Mouse (Mus musculus): Measurements from ENCODE around the gene Trpc4ap.

DNA sequence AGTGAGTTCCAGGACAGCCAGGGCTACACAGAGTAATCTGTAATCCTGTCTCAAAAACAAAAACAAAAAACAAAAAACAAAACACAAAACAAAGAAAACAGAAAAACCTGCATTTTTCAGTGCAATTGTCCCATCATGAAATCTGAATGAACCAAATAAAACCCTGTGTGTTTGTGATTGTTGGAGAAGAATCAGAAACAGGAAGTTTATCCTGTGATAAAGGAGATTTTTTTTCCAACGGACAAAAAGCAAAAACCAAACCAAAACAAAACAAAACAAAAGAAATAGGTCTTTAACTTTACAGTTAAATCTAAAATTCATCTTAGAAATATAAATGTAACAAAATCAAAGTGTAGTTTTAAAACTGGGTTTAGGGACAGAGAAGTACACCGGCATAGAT, 2.4 kb upstream of the Trpc4ap start:
- no peak for TF ChIP-seq CTCF (IDR thresholded peaks at IDR 0.05; ENCODE audit: insufficient read depth, low read depth, low read length)
- TF ChIP-seq POLR2A (IDR thresholded peaks at IDR 0.05; ENCODE audit: insufficient read depth, low read depth, low read length), result no peak
